Mouse (Mus musculus) megakaryocyte, adult 5-6 weeks (primary cell): ENCODE measurements around the gene Cdhr1. TPM values are rescaled to one million over a fixed set of nuclear protein-coding genes. Genes with fewer than 3 reads are reported as not detected.
"Not testable (repeated sequence)": the region's sequence is repeated elsewhere in the genome, so short reads cannot be mapped to it uniquely, and the experiment has no call there.

Experiments used
- ATAC-seq: 2 replicates; pipeline ENCODE4 v1.8.0; 2016; ENCODE audit warnings: mild to moderate bottlenecking, inconsistent platforms; ENCODE audit not compliant: poor library complexity, severe bottlenecking
- total RNA-seq, 2 experiments: library from RNA; stranded (forward) in 1 of 2; stranded (reverse) in 1 of 2; fragments of 153-499, 151-499 nt in 1 of 2; fragments of 221-1000, 200-1000 nt in 1 of 2; gene quantifications; 2 replicates each; pipeline versions ENCODE4 v1.2.3 to v1.2.4; 2015 to 2017

Cdhr1 gene
- not detected in 2 replicates for total RNA-seq (2015)
- total RNA-seq (2017), result 0.08 TPM in 1 of 2 replicates, not detected in the other

DNA sequence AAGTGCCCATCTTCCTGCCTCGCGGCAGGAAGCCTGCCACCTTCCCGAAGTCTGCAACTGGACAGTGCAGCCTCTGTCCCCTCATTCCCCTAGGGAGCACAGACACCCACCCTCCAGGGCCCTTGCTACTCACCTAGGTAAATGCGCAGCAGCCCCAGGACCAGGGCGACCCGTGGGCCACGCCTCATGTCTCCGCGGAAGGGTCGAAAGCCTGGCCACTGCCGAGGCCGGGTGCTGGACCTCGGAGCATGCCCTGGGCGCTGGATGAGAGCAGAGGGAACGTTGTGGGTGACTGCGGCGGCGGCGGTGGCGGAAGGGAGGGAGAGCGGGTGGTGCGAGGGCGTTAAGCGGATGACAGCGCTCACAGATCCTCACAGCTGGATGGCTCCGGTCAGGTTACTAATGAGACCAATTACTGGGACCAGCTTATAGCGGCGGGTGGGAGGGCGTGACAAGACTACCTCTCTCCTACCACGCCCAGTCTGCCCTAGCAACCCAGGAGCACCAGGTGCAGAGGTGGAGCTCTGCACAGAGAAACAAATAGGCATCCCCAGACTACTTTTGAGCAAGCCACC lies at the start of gene Cdhr1:
Cdhr1 (minus strand) TSS at position 392 of the 575 bp plus-strand sequence.
- ATAC-seq, result no peak

DNA sequence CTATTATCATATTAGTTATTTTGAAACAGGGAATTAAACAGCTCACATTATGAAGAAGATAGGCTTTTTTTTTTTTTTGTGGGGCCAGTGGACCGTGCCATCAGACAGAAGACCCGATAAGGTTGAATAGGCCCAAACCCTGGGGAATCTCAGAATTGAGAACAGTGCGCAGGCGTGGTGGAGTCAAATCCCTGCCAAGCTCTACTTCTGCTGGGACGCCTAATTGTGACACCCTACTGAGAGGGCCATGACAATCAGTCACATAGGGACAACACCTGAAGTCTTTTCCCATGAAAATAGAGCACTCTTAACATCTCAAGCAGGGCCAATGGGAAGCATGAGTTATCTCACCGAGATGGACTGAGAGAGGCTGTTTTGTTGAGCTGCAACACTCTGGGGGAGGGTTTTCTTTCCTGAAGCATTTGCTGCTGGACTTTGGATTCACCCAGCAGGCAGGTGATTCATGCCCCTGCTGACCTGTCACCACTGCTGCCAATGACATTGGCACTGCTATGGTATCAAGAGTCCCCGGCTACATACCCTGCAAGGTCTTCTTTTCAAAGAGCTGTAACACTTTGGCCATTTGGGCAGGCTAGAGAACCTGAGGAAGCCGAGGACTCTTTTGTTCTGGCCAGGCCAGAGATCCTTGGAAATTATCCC lies 41.0 kb upstream of the Cdhr1 start:
- no peak for ATAC-seq

DNA sequence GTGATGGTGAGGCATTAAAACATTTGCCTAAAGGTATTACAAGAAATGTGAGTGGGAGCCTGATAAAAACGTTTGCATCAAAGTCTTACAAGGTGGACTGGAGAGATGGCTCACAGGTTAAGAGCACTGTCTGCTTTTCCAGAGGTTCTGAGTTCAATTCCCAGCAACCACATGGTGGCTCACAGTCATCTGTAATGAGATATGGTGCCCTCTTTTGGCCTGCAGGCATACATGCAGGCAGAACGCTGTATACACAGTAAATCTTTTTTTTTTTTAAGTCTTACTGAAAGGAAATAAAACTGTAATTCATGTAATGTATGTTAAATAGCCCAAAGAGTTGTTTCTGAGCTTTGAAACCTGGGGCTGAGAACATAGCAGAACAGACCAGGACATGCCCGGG lies 39.4 kb upstream of the Cdhr1 start:
- not testable (repeated sequence) for ATAC-seq

DNA sequence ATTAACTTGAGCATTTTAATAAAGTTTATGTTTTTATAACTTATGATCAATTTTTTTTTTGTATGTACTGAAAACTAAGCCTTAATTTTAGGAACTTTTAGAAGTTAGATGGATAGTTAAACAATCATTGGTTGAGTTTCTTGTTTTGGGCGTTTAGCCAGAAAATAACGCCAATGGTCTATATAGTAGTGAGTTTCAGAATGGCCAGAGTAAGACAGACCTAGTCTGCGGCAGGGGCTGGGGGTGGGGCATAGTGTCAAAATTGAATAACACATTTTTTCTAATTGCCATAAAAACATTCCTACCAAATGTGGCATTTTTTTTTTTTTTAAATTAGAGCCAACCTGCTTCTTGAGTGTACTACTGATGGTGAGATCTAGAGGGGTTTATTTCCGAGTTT lies 38.0 kb upstream of the Cdhr1 start:
- ATAC-seq, result no peak

- no peak for ATAC-seq
These were observed 37.5 kb upstream of the Cdhr1 start for GRCm38 (mm10) chr14:37135671-37136070.

DNA sequence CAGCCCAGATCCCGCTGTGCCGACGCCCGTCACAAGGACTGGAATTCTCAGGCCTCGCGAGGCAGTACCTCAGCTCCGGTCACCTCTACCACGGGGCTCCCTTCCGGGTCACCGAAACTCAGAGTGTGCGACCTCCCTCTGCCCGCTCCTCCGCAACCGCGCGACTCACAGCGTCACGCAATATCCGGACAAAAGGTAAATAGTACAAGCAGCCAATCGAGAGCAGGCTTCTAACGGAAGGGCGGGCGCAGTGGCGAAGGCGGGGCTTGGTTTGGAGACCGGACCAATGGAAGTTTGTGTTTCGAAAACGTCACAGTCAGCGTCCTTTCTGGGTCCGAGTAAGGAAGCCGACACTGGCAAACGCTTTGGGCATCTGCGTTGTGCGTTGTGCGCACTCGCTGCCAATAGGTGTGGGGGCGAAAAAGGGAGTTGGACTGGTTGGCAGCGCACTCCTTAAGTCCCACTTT lies 37.0 kb upstream of the Cdhr1 start, which contains the start of gene Ghitm:
Ghitm (minus strand) TSS at position 146 of the 467 bp plus-strand sequence.
- peak; percentile 95 for ATAC-seq

GRCm38 (mm10) chr14:37134304-37135126 lies 36.4 kb upstream of the Cdhr1 start:
- ATAC-seq, result peak; percentile 51

DNA sequence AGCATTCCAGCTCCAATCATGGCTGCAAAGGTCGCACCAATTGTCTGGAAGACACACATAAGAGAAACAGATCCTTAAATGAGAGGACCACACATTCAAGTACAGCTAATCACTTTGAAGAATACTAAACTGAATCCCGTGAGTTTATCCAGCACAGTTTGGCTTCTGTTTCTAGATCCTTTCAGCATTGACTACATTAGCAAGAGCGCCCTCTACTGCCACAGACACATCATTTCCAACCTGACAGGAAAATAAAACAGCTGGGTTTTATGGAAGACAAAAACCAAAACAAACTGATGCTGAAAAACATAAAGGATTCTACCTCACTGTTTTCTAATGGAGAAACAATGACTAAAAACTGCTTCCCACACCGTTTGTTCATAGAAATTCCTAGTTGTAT lies 29.5 kb upstream of the Cdhr1 start:
- ATAC-seq, result peak; percentile 74

DNA sequence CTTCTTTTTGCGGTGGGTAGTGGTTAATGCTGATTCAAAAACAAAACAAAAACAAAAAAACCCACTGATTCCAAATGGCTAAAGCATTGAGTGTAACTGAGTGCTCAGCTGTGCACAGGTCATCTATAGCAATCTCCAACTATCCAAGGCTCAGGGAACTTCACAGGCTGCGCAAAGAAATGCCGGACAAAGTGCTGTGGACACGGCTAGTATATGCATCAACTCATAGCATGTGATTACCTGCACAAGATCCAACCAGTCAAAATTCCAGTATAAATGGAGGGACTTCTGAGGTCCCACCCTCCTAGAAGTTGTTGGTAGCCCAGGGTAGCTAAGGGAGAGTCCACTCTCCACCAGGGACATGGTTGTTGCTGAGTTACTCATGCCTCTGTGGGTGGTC lies 21.1 kb upstream of the Cdhr1 start:
- ATAC-seq, result no peak

- ATAC-seq, result no peak
These were observed 15.8 kb upstream of the Cdhr1 start, which contains the start of gene 2610528A11Rik for GRCm38 (mm10) chr14:37113922-37114321. Gene 2610528A11Rik (minus strand): TSS chr14:37114022.

- no peak for ATAC-seq
These were observed 14.8 kb upstream of the Cdhr1 start for GRCm38 (mm10) chr14:37112931-37113330.

DNA sequence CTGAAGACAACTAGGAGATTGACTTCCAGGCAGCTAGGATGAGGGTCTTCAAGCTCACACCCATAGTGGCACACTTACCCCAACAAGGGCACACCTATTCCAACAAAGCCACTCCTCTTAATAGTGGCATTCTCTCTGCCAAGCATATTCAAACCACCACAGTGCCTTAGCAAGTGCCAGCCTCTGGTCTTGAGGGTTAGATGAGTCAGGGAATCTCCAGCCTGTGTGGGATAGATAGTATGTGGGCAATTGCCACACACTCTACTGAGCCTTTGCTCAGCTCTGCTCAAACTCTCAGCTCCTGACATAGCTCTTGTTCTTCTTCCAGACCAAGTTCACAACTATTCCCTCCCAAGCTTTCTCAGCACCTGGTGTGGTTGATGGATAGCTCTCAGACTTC lies 13.2 kb upstream of the Cdhr1 start:
- no peak for ATAC-seq

- no peak for ATAC-seq
These were observed 12.3 kb upstream of the Cdhr1 start for GRCm38 (mm10) chr14:37110456-37110855.

- ATAC-seq, result no peak
These were observed 11.8 kb upstream of the Cdhr1 start for GRCm38 (mm10) chr14:37109975-37110374.

- peak; percentile 33 for ATAC-seq
These were observed 11.3 kb upstream of the Cdhr1 start for GRCm38 (mm10) chr14:37109460-37109859.

DNA sequence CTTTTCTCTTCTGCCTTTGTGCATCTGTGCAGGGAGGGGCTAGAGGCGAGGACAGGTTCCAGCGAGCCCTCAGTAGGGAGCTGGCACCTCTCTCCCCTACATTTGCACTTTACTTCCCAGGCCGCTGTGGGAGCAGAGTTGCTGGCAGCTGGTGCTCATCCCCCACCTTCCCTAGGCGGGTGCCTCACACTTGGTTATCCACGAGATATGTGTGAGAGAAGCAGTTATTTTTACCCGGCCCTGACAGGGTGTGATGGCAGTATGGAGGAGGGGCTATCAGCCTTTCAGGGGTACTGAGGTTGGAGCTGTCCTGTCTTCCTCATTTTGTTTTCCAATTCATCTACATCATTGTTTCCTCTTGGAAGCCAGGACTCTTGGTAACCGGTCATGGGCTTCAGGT lies 7.7 kb upstream of the Cdhr1 start:
- ATAC-seq, result no peak

DNA sequence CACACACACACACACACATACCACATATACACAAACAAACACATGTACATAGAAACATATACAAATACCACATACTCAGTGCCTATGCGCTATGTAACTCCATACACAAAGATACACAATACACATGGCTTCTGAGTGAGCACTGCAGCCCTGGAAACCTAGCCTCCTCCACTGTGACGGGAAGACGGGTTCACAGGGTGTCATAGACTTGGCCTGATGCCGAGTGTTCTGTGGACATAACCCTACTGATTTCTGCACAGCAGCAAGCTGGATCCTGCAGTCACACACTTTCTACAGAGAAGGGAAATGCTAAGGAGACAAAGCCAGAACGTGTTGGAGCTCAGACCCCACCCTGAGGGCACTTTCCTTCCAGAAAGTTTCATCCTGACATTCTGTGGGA lies 6.6 kb upstream of the Cdhr1 start:
- no peak for ATAC-seq

DNA sequence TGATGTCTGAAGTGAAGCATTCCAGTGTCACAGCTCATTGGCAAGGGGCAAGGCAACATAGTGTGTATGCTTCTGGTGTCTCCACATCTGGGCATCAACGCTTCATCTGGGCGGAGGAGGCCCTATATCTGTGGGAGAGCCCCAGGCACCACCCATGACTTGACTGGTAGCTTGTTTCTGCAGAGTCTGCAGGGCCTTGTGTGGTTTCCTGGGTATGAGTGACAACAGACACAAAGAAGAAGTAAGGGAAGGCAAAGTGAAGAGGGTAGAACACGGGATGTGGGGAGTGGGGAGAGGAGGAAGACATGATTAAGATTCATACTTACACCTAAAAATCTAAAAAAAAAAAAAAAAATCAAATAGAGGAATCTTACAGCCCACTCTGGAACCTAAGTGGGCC lies 4.3 kb upstream of the Cdhr1 start:
- ATAC-seq, result no peak

DNA sequence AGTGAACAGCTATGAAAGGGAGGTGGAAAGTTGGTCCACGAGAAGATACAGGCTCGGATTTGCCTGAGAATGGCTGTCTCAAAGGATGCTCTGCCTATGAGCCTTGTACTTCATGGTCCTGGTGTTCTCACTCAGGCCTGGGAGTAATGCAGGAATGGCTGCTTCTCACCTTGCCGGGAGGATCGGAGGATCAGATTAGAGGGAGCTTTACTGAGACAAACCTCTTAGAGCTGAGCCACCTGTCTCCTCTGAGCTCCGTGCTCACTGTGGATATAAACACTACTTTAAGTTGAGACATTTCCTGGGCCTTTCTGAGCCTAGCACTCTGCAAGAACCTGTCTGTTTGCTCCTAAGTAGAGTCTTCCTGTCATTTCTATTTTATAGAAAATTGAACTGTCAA lies 3.4 kb upstream of the Cdhr1 start:
- no peak for ATAC-seq

DNA sequence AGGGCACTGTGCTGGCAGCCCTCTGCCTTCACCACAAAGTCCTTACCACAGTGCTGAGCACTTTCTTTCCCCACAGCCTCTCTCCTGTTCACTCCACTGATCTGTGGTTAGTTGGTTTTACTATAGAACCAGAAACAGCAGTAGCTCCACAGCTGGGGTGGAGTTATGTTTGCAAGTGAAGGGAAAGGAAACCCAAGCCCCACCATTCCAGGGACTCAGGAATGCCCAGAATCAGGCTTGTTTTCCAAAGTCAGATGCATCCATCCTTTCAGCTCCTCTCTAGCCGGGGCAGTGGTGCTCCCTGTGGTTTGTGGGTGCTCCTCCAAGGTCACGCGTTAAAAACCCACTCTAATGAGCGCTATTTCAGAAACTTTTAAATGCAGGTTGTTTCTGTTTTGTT lies 2.6 kb downstream of the Cdhr1 start:
- no peak for ATAC-seq

DNA sequence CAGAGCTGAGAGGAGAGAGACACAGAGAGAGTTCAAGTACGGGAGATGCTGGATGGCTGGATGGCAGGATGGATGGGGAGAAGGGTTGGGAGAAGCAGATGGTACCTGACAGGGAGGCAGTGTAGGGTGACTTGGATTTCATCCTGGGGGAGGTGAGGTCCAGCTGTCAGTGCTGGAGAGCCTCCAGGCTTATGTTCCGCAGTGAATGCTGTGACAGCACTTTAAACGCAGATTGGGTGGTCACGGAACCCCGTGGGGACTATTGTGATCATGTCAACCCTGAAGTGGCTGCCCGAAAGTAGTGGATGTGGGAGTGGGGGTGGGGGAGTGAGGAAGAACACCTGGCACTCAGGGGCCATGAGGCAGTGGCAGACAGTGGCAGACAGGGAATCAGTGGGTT lies 3.7 kb downstream of the Cdhr1 start:
- no peak for ATAC-seq

DNA sequence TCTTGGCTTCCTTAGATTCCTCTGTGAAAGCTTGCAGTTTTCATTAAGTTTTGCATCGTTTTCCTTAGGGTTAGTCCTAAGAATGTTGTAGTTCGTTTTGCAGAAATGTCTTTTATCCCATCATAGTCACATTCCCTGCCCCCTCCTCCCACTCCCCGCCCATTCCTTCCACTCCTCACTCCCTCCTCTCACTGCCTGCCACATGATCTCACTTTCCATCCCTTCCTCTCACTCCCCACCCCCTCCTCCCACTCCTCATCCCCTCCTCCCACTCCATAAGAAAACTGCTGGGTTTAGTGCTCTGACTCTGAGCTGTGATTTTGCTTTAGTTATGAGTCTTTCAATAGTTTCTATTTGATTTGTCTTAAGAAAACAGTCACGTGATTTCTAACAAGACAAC lies 14.4 kb downstream of the Cdhr1 start:
- no peak for ATAC-seq
